Mouse (Mus musculus) forebrain, embryonic 15.5 days (tissue): ENCODE results near the gene Gm17387. TPM values are rescaled to one million over a fixed set of nuclear protein-coding genes. Genes with fewer than 3 reads are reported as not detected.

Experiments used
- ATAC-seq: fragments of 200-750 bp; cut with Nextera tagmentation; replicated peaks from 2 replicates; pipeline ENCODE4 v1.8.0; 2017; ENCODE audit warnings: mild to moderate bottlenecking, moderate TSS enrichment, moderate library complexity
- H3K27ac ChIP-seq: fragments of 300-500 bp; sonication (generic); replicated peaks from 2 replicates; pipeline ENCODE4 v1.5.1; 2015; ENCODE audit warnings: mild to moderate bottlenecking, inconsistent platforms
- H3K27me3 ChIP-seq: fragments of 300-500 bp; sonication (generic); 2 replicates; pipeline ENCODE4 v1.6.1; 2015; ENCODE audit warnings: inconsistent platforms
- H3K36me3 ChIP-seq: fragments of 300-500 bp; sonication (generic); 2 replicates; pipeline ENCODE4 v1.6.1; 2015; ENCODE audit warnings: mild to moderate bottlenecking, inconsistent platforms
- H3K4me1 ChIP-seq: fragments of 300-500 bp; sonication (generic); 2 replicates; pipeline ENCODE4 v1.6.1; 2015; ENCODE audit warnings: inconsistent platforms
- H3K4me2 ChIP-seq: fragments of 300-500 bp; sonication (generic); replicated peaks from 2 replicates; pipeline ENCODE4 v1.6.1; 2015; ENCODE audit warnings: mild to moderate bottlenecking, inconsistent platforms
- H3K4me3 ChIP-seq: fragments of 300-500 bp; sonication (generic); 2 replicates; pipeline ENCODE4 v1.5.1; 2015; ENCODE audit warnings: mild to moderate bottlenecking, inconsistent platforms
- H3K9ac ChIP-seq: fragments of 300-500 bp; sonication (generic); replicated peaks from 2 replicates; pipeline ENCODE4 v1.6.1; 2015; ENCODE audit warnings: mild to moderate bottlenecking, inconsistent platforms
- H3K9me3 ChIP-seq: fragments of 300-500 bp; sonication (generic); 2 replicates; pipeline ENCODE4 v1.6.1; 2016; ENCODE audit warnings: inconsistent platforms
- WGBS: fragments of 180-500 bp; shearing (Covaris S2); methylation state at CpG from one replicate; pipeline ENCODE4 v1.1.7; 2015; ENCODE audit warnings: mixed read lengths; 5-methylcytosine and 5-hydroxymethylcytosine counted together
- polyA plus RNA-seq: library from polyadenylated mRNA; unstranded; fragments of >200 nt; fragmentation: Nextera tagmentation; extraction: Ambion mirVana; gene quantifications from 2 replicates; pipeline ENCODE4 v1.2.1, GENCODE M21; 2015

Gm17387 gene
- polyA plus RNA-seq, 1 experiment from 2014 or later, result not detected

GRCm38 (mm10) chr7:141072017-141072745, 43.2 kb downstream of the Gm17387 start:
- WGBS, result 44% methylated on average over 23 of the region's 23 CpGs
- Histone ChIP-seq H3K4me3 (no peak overlapping the region), H3K4me1 (peaks cover 19% of the 10 kb centered on the region), H3K9ac (no peak overlapping the region), H3K4me2 (no peak overlapping the region), H3K9me3 (no peaks in the 10 kb centered on the region), H3K36me3 (peaks cover 18% of the 10 kb centered on the region), H3K27ac (no peak overlapping the region), H3K27me3 (peaks cover 6% of the 10 kb centered on the region; the same call in 1 of the 2 replicates)
- no peak for ATAC-seq

- no peak overlapping the region for H3K9ac ChIP-seq
- H3K36me3 ChIP-seq, result peaks cover 2% of the 10 kb centered on the region; the same call in 1 of the 2 replicates
- H3K4me2 ChIP-seq, result no peak overlapping the region
- H3K27ac ChIP-seq, result no peak overlapping the region
- H3K4me1 ChIP-seq, result peaks cover 19% of the 10 kb centered on the region
- no peak overlapping the region for H3K4me3 ChIP-seq
- H3K27me3 ChIP-seq, result peaks cover 6% of the 10 kb centered on the region; the same call in 1 of the 2 replicates
- no peaks in the 10 kb centered on the region for H3K9me3 ChIP-seq
- WGBS, result 88% methylated on average over 4 of the region's 4 CpGs
- no peak for ATAC-seq
Measured at GRCm38 (mm10) chr7:141073782-141074181, 44.9 kb downstream of the Gm17387 start.

GRCm38 (mm10) chr7:141077841-141078240, 48.9 kb downstream of the Gm17387 start, which contains the start of gene Pkp3:
Gene Pkp3 (plus strand): TSS chr7:141078218.
- 89% methylated on average over 15 of the region's 15 CpGs for WGBS
- Histone ChIP-seq H3K27ac (no peak within 1 kb of the TSS), H3K4me3 (no peak within 1 kb of the TSS), H3K9ac (no peak within 1 kb of the TSS), H3K4me2 (no peak within 1 kb of the TSS), H3K36me3 (no peaks in the 10 kb centered on the region), H3K4me1 (no peaks in the 10 kb centered on the region), H3K9me3 (no peaks in the 10 kb centered on the region), H3K27me3 (no peaks in the 10 kb centered on the region)
- ATAC-seq, result no peak

- H3K4me1 ChIP-seq, result no peaks in the 10 kb centered on the region
- H3K4me2 ChIP-seq, result no peak overlapping the region
- WGBS, result 83% methylated on average over 4 of the region's 4 CpGs
- H3K36me3 ChIP-seq, result no peaks in the 10 kb centered on the region
- no peaks in the 10 kb centered on the region for H3K27me3 ChIP-seq
- no peak overlapping the region for H3K27ac ChIP-seq
- no peaks in the 10 kb centered on the region for H3K9me3 ChIP-seq
- ATAC-seq, result no peak
- no peak overlapping the region for H3K9ac ChIP-seq
- no peak overlapping the region for H3K4me3 ChIP-seq
Measured at GRCm38 (mm10) chr7:141078876-141079275, 49.9 kb downstream of the Gm17387 start.

Other genes with a start within 250 kb of the Gm17387 start
- 0.13 and 0.55 TPM in 2 replicates for gene Syce1, start 241.3 kb upstream of the Gm17387 start, polyA plus RNA-seq
- 11.1 and 12.7 TPM in 2 replicates for gene Zfp941, start 207.0 kb upstream of the Gm17387 start, polyA plus RNA-seq
- not detected in 2 replicates for gene Urah, start 194.1 kb upstream of the Gm17387 start, polyA plus RNA-seq
- not detected in 2 replicates for gene Scgb1c1, start 183.6 kb upstream of the Gm17387 start, polyA plus RNA-seq
- gene Odf3, start 181.3 kb upstream of the Gm17387 start, polyA plus RNA-seq, result 0.10 TPM in 1 of 2 replicates, not detected in the other
- not detected in 2 replicates for gene Gm45785, start 172.8 kb upstream of the Gm17387 start, polyA plus RNA-seq
- 91.2 and 96.9 TPM in 2 replicates for gene Ric8a, start 172.2 kb upstream of the Gm17387 start, polyA plus RNA-seq
- 44.3 and 46.9 TPM in 2 replicates for gene Bet1l, start 171.6 kb upstream of the Gm17387 start, polyA plus RNA-seq
- 283 and 287 TPM in 2 replicates for gene Psmd13, start 147.2 kb upstream of the Gm17387 start, polyA plus RNA-seq
- 33.6 and 36.5 TPM in 2 replicates for gene Sirt3, start 146.8 kb upstream of the Gm17387 start, polyA plus RNA-seq
- not detected in 2 replicates for gene Cox8b, start 128.7 kb upstream of the Gm17387 start, polyA plus RNA-seq
- gene Nlrp6, start 108.2 kb upstream of the Gm17387 start, polyA plus RNA-seq, result 0.24 and 0.28 TPM in 2 replicates
- 8.5 and 8.7 TPM in 2 replicates for gene Pgghg, start 87.7 kb upstream of the Gm17387 start, polyA plus RNA-seq
- 0.51 and 0.70 TPM in 2 replicates for gene Ifitm5, start 78.8 kb upstream of the Gm17387 start, polyA plus RNA-seq
- gene Gm45717, start 73.2 kb upstream of the Gm17387 start, polyA plus RNA-seq, result not detected in 2 replicates
- gene Ifitm2, start 73.1 kb upstream of the Gm17387 start, polyA plus RNA-seq, result 126 and 142 TPM in 2 replicates
- 6.5 and 7.6 TPM in 2 replicates for gene Ifitm1, start 61.9 kb upstream of the Gm17387 start, polyA plus RNA-seq
- 21.7 and 24.9 TPM in 2 replicates for gene Ifitm3, start 18.4 kb upstream of the Gm17387 start, polyA plus RNA-seq
- gene Ifitm6, start 11.2 kb upstream of the Gm17387 start, polyA plus RNA-seq, result not detected in 2 replicates
- gene B4galnt4, start 32.0 kb downstream of the Gm17387 start, polyA plus RNA-seq, result 47.3 and 50.0 TPM in 2 replicates
- gene Pkp3, start 49.1 kb downstream of the Gm17387 start, polyA plus RNA-seq, result not detected in 2 replicates
- 1.8 and 2.0 TPM in 2 replicates for gene Sigirr, start 71.4 kb downstream of the Gm17387 start, polyA plus RNA-seq
- gene Ano9, start 88.7 kb downstream of the Gm17387 start, polyA plus RNA-seq, result 0.09 TPM in 1 of 2 replicates, not detected in the other
- gene Ptdss2, start 93.3 kb downstream of the Gm17387 start, polyA plus RNA-seq, result 74.5 TPM in 2 replicates
- 42.3 and 44.0 TPM in 2 replicates for gene Rnh1, start 143.7 kb downstream of the Gm17387 start, polyA plus RNA-seq
- 126 and 127 TPM in 2 replicates for gene Hras, start 164.9 kb downstream of the Gm17387 start, polyA plus RNA-seq
- gene Lrrc56, start 165.0 kb downstream of the Gm17387 start, polyA plus RNA-seq, result 10.3 and 12.7 TPM in 2 replicates
- gene Lmntd2, start 184.9 kb downstream of the Gm17387 start, polyA plus RNA-seq, result 0.75 and 1.4 TPM in 2 replicates
- gene Rassf7, start 186.7 kb downstream of the Gm17387 start, polyA plus RNA-seq, result 24.6 and 26.9 TPM in 2 replicates
- gene Phrf1, start 199.7 kb downstream of the Gm17387 start, polyA plus RNA-seq, result 80.2 and 81.8 TPM in 2 replicates
- 1.1 and 2.3 TPM in 2 replicates for gene Irf7, start 237.3 kb downstream of the Gm17387 start, polyA plus RNA-seq
- not detected in 2 replicates for gene Cdhr5, start 247.7 kb downstream of the Gm17387 start, polyA plus RNA-seq